Mouse (Mus musculus) frontal cortex, postnatal 36 days (tissue): Measurements from ENCODE around the gene 4930572O03Rik.
"Not testable (repeated sequence)": the region's sequence is repeated elsewhere in the genome, so short reads cannot be mapped to it uniquely, and the experiment has no call there.

Experiments used
- DNase-seq, 2 experiments: peaks; one replicate each; pipeline ENCODE4 v3.0.0; 2022; ENCODE audit warnings: low spot score in 2 of 2

Gene 4930572O03Rik

DNA sequence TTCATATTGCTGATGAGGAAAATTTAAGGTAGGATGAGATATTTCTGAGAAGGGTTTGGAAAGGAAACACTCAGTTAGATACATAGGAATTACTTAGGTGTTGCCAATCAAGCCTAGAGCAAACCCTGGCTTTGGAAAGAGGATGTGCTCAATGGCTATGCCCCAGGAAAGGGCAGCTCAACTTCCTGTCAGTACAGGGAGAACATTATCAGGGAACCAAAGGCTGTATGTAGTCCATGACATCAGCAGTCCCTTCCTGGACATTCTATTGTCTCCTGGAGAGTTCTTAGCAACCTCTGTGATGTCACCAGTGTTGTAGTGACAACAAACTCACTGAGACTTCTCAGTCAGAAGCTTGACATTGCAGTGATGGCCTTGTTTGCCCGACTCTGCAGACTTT is 38.1 kb downstream of the 4930572O03Rik start, which contains the start of gene Speer4d:
Gene Speer4d (plus strand): TSS at position 301 of the 400 bp plus-strand sequence.
- not testable (repeated sequence) for DNase-seq

DNA sequence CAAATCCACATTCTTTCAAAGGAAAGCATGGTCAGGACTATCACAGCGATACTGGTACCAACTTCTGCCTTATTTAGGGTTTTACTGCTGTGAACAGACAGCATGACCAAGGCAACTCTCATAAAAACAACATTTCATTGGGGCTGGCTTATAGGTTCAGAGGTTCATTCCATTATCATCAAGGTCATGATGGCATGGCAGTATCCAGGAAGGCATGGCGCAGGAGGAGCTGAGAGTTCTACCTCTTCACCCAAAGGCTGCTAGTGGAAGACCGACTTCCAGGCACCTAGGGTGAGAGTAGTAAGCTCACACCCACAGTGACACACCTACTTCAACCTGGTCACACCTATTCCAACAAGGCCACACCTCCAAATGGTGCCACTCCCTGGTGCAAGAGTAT is 40.7 kb downstream of the 4930572O03Rik start:
- DNase-seq = not testable (repeated sequence)

DNA sequence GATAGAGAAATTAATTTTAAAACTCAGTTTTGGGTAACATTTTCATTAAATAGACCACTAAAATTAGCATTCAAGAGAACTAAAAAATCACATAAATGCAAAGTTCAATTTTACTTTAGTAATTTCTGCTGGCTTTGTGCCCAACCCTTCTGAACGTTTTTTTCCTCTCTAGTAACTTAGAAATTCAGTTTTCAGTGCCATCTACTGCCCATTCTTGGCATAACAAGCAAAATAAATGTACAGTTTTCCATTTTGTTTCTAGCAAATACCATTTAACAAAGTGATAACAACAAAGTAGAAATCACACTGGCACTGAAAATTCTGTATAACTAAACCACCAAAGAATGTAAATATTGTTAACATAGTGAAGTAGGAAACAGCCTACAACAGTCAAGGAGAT is 46.2 kb downstream of the 4930572O03Rik start:
- DNase-seq = not testable (repeated sequence)

DNA sequence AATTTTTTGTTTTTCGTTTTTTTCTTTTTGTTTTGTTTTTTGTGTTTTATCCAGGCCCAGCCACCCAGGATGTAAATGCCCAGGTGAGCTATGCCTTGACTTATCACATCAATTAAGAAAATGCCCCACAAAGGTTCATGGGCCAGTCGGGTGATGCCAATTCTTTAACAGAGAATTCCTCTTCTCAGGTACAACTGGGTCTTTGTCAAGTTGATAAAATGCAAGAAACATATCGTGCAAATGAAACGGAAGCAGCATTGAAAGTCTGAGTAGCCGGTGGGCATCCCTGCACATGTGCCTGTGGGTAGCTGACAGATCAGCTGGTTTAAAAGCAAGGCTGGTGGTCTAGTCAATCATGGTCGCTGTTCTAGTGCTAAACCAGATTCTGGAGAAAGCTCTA is 50.2 kb downstream of the 4930572O03Rik start:
- not testable (repeated sequence) for DNase-seq

DNA sequence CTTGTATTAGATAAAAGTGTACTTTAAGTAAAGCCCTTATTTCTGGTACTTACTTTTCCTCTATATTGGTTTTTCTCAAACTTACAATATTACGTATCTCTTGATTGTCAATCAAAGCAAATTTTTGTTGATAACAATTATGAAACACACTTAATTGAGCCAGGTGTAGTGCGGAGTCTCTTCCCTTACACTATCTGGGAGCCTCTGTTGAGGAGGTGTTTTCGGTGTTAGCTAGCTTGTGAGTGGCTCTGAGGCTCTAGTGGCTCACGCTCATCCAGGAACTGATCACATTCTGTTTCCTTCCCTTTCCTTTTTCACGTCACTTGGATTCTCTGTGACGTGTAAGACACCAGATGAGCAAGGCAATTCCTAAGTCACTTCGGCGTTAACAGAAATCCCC is 53.3 kb downstream of the 4930572O03Rik start:
- not testable (repeated sequence) for DNase-seq

DNA sequence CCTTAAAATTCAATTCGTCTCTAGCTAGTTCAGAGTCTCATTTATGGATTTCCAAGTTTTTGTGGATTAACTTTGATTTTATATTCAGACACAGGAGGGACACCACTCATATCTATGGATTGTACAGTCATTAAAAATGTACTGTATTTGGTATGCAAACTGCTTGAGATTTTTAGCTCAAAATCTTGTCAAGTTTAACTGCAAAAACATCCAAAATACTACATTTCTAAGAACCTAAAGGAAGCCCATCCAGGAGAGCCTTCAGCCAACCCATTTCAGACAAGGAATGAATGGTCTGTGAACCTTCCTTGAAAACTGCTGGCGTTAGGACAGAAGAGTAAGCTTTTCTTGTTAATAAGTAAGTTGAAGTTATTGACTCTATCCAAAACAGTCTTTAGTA is 53.9 kb downstream of the 4930572O03Rik start:
- DNase-seq = not testable (repeated sequence)

DNA sequence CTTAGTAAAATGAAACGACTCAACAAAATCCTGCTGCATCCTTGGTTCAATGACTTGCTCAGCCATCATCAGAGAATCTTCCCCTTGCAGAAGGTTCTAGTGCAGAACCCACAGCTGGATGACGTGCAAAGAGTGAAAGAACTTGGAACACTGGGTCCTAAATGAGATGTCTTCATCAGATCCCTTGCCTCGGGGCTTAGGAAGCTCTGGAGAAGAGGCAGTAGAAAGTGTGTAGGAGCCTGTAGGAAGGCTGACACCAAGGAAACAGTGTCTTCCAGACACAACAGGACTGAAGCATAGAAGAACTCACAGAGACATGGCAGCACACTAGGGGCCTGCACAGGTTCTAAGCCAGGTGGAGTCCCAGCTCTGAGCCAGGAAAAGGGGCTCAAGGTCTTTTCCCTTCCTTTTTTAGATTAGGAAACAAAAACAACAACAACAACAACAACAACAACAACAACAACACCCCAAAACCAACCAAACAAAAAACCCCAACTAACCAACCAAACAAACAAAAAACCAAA is 54.4 kb downstream of the 4930572O03Rik start:
- DNase-seq = not testable (repeated sequence)
